Mouse (Mus musculus) spleen, postnatal 36 days (tissue): ENCODE measurements at regions not wholly inside any gene's neighbourhood (a gene's known extent, or its start where the extent isn't known, plus 50 kb on each side); places are given as distances from the start of the nearest gene placed in this dataset.

ENCODE experiments used
- DNase-seq, 2 experiments: peaks; one replicate each; pipeline ENCODE4 v3.0.0; 2022; ENCODE audit warnings: low spot score in 2 of 2, mixed read lengths in 1 of 2

- no peak for DNase-seq
Measured at GRCm38 (mm10) chr15:27132761-27133160, 237.4 kb upstream of the Fbxl7 start.

DNA sequence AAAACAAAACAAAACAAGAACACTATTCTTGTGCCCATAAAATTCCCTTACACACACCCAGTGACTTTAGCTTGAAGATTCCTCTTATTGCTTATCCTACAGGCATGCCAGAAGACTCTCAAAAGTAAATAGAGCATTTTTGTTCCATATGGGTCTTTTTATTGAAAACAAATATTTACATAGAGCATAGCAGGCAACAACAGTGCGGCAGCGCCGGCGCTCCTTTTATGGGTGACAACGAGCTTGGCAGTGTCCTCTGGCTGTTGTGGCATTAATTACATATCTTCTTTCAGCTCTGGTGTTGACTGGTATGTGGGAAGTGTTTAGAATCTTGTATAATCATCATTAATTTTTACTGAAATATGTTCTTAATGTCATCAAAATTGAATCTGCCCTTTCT, 242.2 kb upstream of the Fbxl7 start:
- no peak for DNase-seq

DNA sequence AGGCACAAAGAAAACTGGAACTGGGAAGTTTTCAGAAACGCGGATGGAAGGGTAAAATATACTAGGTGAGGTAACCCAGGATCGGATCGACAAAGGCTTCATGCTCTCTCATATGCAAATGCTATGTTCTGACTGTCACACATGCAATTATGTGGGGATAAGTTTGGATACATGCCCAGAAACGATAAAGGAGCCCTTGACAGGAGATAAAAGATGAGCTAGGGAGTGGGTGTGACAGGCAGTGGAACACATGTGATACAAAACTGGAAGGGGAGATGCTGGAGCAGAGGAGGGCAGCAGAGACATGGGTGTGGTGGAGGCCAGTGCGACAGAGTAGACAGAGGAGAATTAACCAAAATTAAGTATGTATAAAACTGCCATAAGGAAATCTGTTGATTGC, 250.5 kb upstream of the Fbxl7 start:
- no peak for DNase-seq

GRCm38 (mm10) chr15:27160986-27161385, 265.6 kb upstream of the Fbxl7 start:
- DNase-seq: no peak

- no peak for DNase-seq
Measured at GRCm38 (mm10) chr15:27167484-27167883, 272.1 kb upstream of the Fbxl7 start.

DNA sequence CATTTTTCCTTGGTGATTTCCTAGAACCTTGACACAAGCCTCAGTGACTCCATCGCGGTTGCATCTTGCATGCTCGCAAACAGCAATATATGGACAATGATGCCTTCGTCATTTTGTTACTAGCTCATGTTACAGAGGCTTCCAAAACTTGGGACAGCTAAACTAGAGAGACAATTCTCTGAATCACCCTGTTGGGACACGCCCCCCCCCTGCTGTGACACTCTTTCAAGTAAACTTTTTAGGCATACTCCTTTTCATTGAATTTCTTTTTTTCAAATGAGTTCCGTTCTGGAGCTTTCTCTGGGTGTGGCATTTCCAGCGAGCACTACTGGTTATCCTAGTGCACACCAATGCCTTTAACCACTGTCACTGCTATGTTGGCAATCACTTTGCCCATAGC, 274.5 kb upstream of the Fbxl7 start:
- no peak for DNase-seq

DNA sequence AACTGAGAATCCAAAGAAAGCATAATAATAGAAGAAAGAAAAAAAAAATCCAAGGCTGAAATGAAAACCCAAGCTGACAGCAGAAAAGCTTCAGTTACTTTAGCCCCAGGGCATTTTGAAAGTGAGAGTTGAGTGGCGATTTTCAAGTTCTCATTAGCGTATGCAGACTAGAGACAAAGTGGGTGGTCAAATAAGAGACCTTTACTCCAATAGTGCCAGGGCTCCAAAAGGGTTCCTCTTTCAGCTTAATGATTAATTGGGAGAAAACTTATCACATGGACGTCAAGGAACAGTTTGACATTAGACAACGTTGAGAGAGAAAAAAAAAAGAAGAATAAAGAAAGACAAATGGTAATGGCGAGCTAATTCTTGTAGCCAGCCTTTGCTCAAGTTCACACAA, 278.1 kb upstream of the Fbxl7 start:
- no peak for DNase-seq

DNA sequence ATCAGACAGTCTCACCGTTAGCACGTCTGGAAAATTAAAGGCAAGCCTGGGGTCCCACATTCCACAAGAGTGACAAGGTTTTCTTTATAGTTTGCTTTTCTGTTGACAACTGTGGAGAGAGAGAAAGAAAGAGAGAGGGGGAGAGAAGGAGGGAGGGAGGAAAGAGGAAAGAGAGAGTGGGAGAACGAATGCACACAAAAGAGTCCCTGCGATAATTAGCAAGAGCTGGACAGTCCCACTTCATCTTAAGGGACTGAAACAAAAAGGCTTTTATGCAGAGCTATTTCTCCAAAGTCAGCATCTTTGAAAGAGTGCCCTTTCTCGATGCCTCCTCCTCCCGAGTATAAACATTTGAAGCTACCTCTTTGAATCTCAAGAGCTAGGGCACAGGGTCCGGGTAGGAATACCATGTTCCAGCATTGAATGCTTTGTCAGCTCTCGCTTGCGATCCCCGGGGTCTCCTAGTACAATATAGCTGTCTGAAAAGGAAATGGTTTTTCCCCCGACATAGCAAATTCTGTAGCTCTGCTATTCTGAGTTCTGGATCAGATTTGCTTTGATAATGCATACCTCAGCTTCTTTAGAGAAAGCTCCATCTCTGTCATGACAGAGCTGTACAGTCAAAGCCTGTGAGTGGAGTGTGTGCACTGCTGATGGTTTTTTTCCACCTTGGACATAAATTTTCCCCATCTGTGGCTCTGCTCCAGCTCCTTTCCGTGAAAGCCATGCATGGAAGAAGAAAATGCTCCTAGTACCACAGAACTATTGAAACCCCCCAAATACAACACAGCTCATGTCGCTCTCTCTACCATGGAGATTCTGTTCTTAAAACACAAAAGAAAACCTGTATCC, 282.9 kb upstream of the Fbxl7 start:
- no peak for DNase-seq

- DNase-seq: no peak
Measured at GRCm38 (mm10) chr15:27189699-27190098, 276.8 kb upstream of the Ank start.

DNA sequence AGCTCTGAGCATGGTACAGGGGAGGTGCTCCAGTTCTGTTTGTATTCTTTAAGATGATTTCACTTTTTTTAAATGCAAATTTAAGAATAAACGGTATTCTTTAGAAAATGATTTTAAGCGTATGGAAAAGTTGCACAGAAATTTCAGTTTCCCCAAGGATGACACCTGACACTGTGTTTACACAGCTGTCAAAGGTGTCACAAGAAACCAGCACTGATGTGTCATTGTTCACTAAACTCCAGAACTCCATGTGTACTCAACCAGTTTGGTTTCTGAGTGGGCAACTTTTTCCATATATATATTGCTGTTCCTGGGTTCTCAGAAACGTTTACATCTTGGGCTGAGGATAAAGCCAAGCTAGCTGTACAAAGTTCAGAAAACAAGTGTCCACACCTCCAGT, 265.0 kb upstream of the Ank start:
- DNase-seq: no peak

GRCm38 (mm10) chr15:27204888-27205287, 261.6 kb upstream of the Ank start:
- DNase-seq: no peak

GRCm38 (mm10) chr15:27207446-27207845, 259.0 kb upstream of the Ank start:
- DNase-seq: no peak

- DNase-seq: no peak
Measured at GRCm38 (mm10) chr15:27216387-27216786, 250.1 kb upstream of the Ank start.

DNA sequence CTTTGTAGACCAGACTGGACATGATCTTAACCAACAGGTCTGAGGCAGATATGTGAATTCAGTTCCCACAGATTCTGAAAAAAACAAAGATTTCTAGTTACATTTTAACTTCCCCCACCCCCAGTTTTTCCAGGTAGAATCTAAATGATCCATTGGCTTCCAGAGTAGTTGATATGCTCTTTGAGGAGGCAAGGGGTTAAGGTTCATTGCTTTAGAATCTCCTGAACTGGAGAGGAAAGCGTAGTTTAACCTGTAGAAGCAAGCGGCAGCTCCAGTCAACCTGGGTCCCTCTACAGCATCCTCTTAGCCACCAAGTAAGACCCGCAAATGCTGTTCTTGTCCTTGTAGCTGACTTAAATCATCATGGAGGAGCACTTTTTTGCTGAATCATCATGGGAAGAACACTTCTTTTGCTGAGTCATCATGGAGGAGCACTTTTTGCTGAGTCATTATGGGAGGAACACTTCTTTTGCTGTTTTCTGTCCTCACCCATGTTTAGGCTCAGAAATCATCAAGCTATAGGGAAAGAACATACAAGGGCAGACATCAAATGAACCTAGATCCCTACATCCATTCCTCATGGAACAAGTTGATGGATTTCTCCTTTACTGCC, 247.2 kb upstream of the Ank start:
- DNase-seq: no peak

- no peak for DNase-seq
Measured at GRCm38 (mm10) chr15:27223610-27224511, 242.6 kb upstream of the Ank start.

DNA sequence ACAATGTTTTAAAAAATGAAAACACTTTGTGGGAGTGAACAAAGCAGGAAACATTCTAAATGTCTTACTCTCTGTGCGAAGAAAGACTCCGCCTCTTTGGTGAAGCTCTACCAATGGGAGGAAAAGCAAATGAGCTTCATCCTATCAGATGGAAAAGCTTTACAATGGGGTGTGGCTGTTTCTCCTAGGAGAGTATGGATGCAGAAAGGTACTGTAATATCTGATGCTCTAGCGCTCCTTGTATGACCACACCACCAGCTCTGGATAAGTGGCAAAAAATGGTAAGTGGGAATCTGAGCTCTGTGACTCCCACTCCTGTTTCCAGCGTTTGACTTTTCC, 242.0 kb upstream of the Ank start:
- no peak for DNase-seq

DNA sequence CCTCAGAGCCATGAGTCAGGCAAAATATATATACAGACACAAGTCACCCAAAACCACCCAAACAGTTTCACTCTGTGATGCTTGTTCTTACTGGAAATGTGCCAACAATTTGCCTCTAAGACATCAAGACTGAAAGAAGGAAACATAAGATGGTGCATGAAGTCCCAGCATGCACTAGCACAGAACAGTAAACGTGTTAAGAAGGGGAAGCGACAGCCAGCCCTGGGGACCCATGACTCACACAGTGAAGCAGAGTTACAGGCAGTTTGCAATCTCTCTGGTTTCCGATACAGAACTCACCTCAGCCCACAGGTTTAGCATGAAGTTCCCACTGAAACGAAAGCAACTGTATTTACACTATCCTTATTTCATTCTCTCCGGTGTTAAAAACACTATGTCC, 233.7 kb upstream of the Ank start:
- no peak for DNase-seq

DNA sequence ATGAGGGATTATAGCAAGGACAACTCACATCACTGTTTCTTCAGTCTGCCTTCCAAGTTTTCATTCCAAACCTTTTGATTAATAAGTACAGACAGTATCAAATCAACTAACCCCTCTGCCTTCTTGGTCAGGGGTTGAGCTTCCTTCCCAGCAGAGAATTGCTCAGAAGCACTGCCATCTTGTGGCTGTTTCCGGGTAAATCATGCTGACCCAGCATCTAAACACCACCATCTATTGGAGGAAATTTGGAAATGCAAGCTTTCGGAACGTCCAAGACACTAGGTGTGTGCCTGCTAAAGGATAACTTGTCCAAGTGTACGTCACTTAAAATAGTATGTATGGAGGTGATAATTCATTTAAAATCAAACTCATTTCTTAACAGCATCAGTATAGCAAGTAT, 231.7 kb upstream of the Ank start:
- DNase-seq: no peak

DNA sequence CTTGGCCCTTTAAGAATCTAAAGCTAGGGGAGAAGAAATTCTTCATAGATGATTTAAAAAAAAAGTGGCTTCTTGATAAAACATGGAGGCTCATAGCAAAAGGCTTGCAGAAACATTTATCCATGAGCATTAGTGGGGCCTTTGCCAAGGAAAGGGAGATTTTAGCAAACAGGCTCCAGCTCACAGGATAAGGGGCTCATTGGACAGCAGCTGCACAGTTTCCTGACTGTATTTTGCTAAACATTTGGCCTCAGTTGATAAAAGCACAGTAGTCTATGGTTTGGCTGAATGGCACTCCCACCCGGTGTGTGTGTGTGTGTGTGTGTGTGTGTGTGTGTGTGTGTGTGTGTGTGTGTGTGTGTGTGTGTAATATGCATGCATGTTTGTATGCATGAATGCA, 228.2 kb upstream of the Ank start:
- no peak for DNase-seq

- DNase-seq: no peak
Measured at GRCm38 (mm10) chr15:27246302-27246701, 220.2 kb upstream of the Ank start.

DNA sequence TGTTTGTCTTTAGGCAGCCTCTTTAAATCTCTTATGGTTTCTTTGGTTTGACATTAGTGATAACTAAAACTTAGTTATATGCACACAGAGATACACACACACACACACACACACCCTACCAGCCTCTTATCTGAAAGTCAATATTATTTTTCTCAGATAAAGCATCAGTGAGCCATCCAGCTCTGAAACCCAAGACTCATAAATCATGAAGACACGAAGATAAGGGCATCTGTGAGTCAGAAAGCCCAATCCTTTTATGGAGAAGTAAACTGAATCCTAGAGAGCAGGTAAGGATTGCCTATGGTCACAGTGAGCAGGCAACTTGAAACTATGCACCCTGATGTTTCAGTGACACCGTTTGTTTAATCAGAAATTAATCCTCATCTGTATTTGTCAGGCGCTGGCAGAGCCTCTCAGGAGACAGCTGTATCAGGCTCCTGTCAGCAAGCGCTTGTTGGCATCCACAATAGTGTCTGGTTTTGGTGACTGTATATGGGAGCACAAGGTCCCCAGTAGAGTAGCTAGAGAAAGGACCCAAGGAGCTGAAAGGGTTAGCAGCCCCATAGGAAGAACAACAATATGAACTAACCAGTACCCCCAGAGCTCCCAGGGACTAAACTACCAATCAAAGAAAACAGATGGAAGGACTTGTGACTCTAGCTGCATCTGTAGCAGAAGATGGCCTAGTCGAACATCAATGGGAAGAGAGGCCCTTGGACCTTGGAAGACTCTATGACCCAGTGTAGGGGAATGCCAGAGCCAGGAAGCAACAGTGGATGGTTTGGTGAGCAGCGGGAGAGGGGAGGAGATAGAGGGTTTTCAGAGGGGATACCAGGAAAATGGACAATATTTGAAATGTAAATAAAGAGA, 207.3 kb upstream of the Ank start:
- no peak for DNase-seq

DNA sequence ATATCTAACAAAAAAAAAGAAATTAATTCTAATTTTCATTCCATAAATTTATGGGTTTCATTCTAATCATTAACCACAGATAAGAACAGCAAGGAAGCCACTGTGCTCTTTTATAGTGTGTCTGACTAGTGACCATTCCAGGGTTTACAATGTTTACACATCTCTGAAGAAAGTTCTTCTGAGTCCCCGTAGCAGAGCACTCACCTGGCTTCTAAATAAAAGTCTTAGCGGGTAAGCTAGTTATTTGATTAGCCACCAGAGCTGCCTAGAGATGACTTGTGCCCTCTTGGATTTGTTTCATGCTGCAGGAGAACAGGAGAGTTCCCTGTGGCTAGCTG, 206.7 kb upstream of the Ank start:
- DNase-seq: no peak
